Mouse (Mus musculus): ENCODE results near the gene Serpina3j. TPM values are rescaled to one million over a fixed set of nuclear protein-coding genes. Genes with fewer than 3 reads are reported as not detected.
"Not testable (repeated sequence)": the region's sequence is repeated elsewhere in the genome, so short reads cannot be mapped to it uniquely, and the experiment has no call there.

Serpina3j gene
- polyA plus RNA-seq, 1 experiment from 2014 or later = not detected

- not testable (repeated sequence) for H3K9ac ChIP-seq; H3K4me1 ChIP-seq; H3K36me3 ChIP-seq; H3K9me3 ChIP-seq; H3K4me3 ChIP-seq; ATAC-seq (ENCODE audit: low FRiP score, low read depth); H3K4me2 ChIP-seq (replicated peaks); H3K27me3 ChIP-seq (replicated peaks); H3K27ac ChIP-seq
- 84% methylated on average over 3 of the region's 3 CpGs for WGBS
Measured at GRCm38 (mm10) chr12:104338226-104338625, 23.9 kb downstream of the Serpina3j start, which contains the start of the genes Serpina3k and Serpina3m. Serpina3k (plus strand) TSS chr12:104338486. Serpina3m (plus strand) TSS chr12:104338486.

- Histone ChIP-seq H3K9ac (no peak overlapping the region), H3K9me3 (no peaks in the 10 kb centered on the region), H3K27me3 (replicated peaks) (no peaks in the 10 kb centered on the region), H3K4me1 (no peaks in the 10 kb centered on the region), H3K4me2 (replicated peaks) (no peak overlapping the region), H3K4me3 (no peak overlapping the region), H3K27ac (no peak overlapping the region), H3K36me3 (no peaks in the 10 kb centered on the region)
- 89% methylated on average over 3 of the region's 3 CpGs for WGBS
- ATAC-seq (ENCODE audit: low FRiP score, low read depth) = no peak
Measured at GRCm38 (mm10) chr12:104338705-104339104, 24.4 kb downstream of the Serpina3j start.

GRCm38 (mm10) chr12:104342489-104342888, 28.1 kb downstream of the Serpina3j start:
- not testable (repeated sequence) for H3K36me3 ChIP-seq; H3K27ac ChIP-seq; H3K4me2 ChIP-seq (replicated peaks); H3K9ac ChIP-seq; H3K4me1 ChIP-seq; ATAC-seq (ENCODE audit: low FRiP score, low read depth); H3K4me3 ChIP-seq; H3K9me3 ChIP-seq; H3K27me3 ChIP-seq (replicated peaks)

GRCm38 (mm10) chr12:104345181-104345580, 30.8 kb downstream of the Serpina3j start:
- no peak for ATAC-seq (ENCODE audit: low FRiP score, low read depth)
- no peak overlapping the region for H3K27ac ChIP-seq
- 72% methylated on average over 2 of the region's 2 CpGs for WGBS

GRCm38 (mm10) chr12:104345707-104346106, 31.4 kb downstream of the Serpina3j start:
- no peaks in the 10 kb centered on the region for H3K4me1 ChIP-seq
- no peak overlapping the region for H3K9ac ChIP-seq
- H3K9me3 ChIP-seq = no peaks in the 10 kb centered on the region
- H3K27me3 ChIP-seq (replicated peaks) = no peaks in the 10 kb centered on the region
- no peak overlapping the region for H3K4me2 ChIP-seq (replicated peaks)
- H3K27ac ChIP-seq = no peak overlapping the region
- ATAC-seq (ENCODE audit: low FRiP score, low read depth) = no peak
- H3K4me3 ChIP-seq = no peak overlapping the region
- no peaks in the 10 kb centered on the region for H3K36me3 ChIP-seq

More at GRCm38 (mm10) chr12:104345181-104345580, 30.8 kb downstream of the Serpina3j start:
- H3K27me3 ChIP-seq (replicated peaks) = no peaks in the 10 kb centered on the region
- H3K9me3 ChIP-seq = no peaks in the 10 kb centered on the region
- H3K36me3 ChIP-seq = no peaks in the 10 kb centered on the region
- no peaks in the 10 kb centered on the region for H3K4me1 ChIP-seq
- no peak overlapping the region for H3K4me2 ChIP-seq (replicated peaks)
- H3K4me3 ChIP-seq = no peak overlapping the region
- H3K9ac ChIP-seq = no peak overlapping the region

- 83% methylated on average over 2 of the region's 2 CpGs for WGBS
- Histone ChIP-seq H3K36me3 (no peaks in the 10 kb centered on the region), H3K27ac (no peak overlapping the region), H3K9me3 (no peaks in the 10 kb centered on the region), H3K4me3 (no peak overlapping the region), H3K4me1 (no peaks in the 10 kb centered on the region), H3K4me2 (replicated peaks) (no peak overlapping the region), H3K27me3 (replicated peaks) (no peaks in the 10 kb centered on the region), H3K9ac (no peak overlapping the region)
- ATAC-seq (ENCODE audit: low FRiP score, low read depth) = no peak
Measured at GRCm38 (mm10) chr12:104347091-104347490, 32.7 kb downstream of the Serpina3j start.

GRCm38 (mm10) chr12:104351812-104352211, 37.5 kb downstream of the Serpina3j start:
- ATAC-seq (ENCODE audit: low FRiP score, low read depth); H3K4me3 ChIP-seq; H3K27me3 ChIP-seq (replicated peaks); H3K9ac ChIP-seq; H3K9me3 ChIP-seq; H3K4me2 ChIP-seq (replicated peaks); H3K4me1 ChIP-seq; H3K27ac ChIP-seq; H3K36me3 ChIP-seq: not testable (repeated sequence)
- 45% methylated on average over 3 of the region's 3 CpGs for WGBS

GRCm38 (mm10) chr12:104356006-104356405, 41.7 kb downstream of the Serpina3j start:
- H3K9ac ChIP-seq = no peak overlapping the region
- H3K4me1 ChIP-seq = no peaks in the 10 kb centered on the region
- H3K27me3 ChIP-seq (replicated peaks) = no peaks in the 10 kb centered on the region
- H3K4me2 ChIP-seq (replicated peaks) = no peak overlapping the region
- no peaks in the 10 kb centered on the region for H3K9me3 ChIP-seq
- ATAC-seq (ENCODE audit: low FRiP score, low read depth) = no peak
- no peak overlapping the region for H3K27ac ChIP-seq
- 84% methylated on average over 3 of the region's 3 CpGs for WGBS
- no peak overlapping the region for H3K4me3 ChIP-seq
- H3K36me3 ChIP-seq = no peaks in the 10 kb centered on the region

- Histone ChIP-seq H3K4me3 (no peak overlapping the region), H3K36me3 (no peaks in the 10 kb centered on the region), H3K4me2 (replicated peaks) (no peak overlapping the region), H3K9me3 (no peaks in the 10 kb centered on the region), H3K27ac (no peak overlapping the region), H3K27me3 (replicated peaks) (no peaks in the 10 kb centered on the region), H3K9ac (no peak overlapping the region), H3K4me1 (no peaks in the 10 kb centered on the region)
- no peak for ATAC-seq (ENCODE audit: low FRiP score, low read depth)
- WGBS = 89% methylated on average over 3 of the region's 3 CpGs
Measured at GRCm38 (mm10) chr12:104369986-104370385, 55.6 kb downstream of the Serpina3j start.

Other genes with a start within 250 kb of the Serpina3j start
- gene Serpina5, start 213.4 kb upstream of the Serpina3j start, polyA plus RNA-seq (2016; fragmentation: Nextera tagmentation; extraction: Ambion mirVana) = not detected in 2 replicates
- not detected in 2 replicates for gene Serpina3a, start 201.8 kb upstream of the Serpina3j start, polyA plus RNA-seq (2016; fragmentation: Nextera tagmentation; extraction: Ambion mirVana)
- gene Serpina3b, start 186.6 kb upstream of the Serpina3j start, polyA plus RNA-seq (2016; fragmentation: Nextera tagmentation; extraction: Ambion mirVana) = not detected in 2 replicates
- not detected in 2 replicates for gene Serpina3c, start 160.7 kb upstream of the Serpina3j start, polyA plus RNA-seq (2016; fragmentation: Nextera tagmentation; extraction: Ambion mirVana)
- gene Serpina3f, start 100.0 kb upstream of the Serpina3j start, polyA plus RNA-seq (2016; fragmentation: Nextera tagmentation; extraction: Ambion mirVana) = not detected in 2 replicates
- gene Serpina3g, start 78.3 kb upstream of the Serpina3j start, polyA plus RNA-seq (2016; fragmentation: Nextera tagmentation; extraction: Ambion mirVana) = 1.9 and 2.1 TPM in 2 replicates
- 0.30 TPM in 1 of 2 replicates, not detected in the other for gene Serpina3i, start 51.4 kb upstream of the Serpina3j start, polyA plus RNA-seq (2016; fragmentation: Nextera tagmentation; extraction: Ambion mirVana)
- gene Serpina3k, start 23.9 kb downstream of the Serpina3j start, polyA plus RNA-seq (2016; fragmentation: Nextera tagmentation; extraction: Ambion mirVana) = not detected in 2 replicates
- gene Serpina3m, start 23.9 kb downstream of the Serpina3j start, polyA plus RNA-seq (2016; fragmentation: Nextera tagmentation; extraction: Ambion mirVana) = not detected in 2 replicates
- gene Serpina3n, start 92.2 kb downstream of the Serpina3j start, polyA plus RNA-seq (2016; fragmentation: Nextera tagmentation; extraction: Ambion mirVana) = 0.09 and 0.15 TPM in 2 replicates
- 0.20 and 0.32 TPM in 2 replicates for gene Gsc, start 158.8 kb downstream of the Serpina3j start, polyA plus RNA-seq (2016; fragmentation: Nextera tagmentation; extraction: Ambion mirVana)

All from neural tube, embryonic 12.5 days (tissue).